Mouse (Mus musculus) kidney, adult 2 months (tissue): ENCODE measurements around the gene Cited4. TPM values are rescaled to one million over a fixed set of nuclear protein-coding genes. Genes with fewer than 3 reads are reported as not detected.

ENCODE experiments used
- DNase-seq: peaks from one replicate; pipeline ENCODE4 v3.0.0; 2021
- H3K27ac ChIP-seq: fragments of 200-500 bp; 2 replicates; pipeline ENCODE4 v1.5.1; 2012; ENCODE audit warnings: low read depth, low read length, control low read depth, inconsistent platforms; ENCODE audit not compliant: insufficient read depth
- H3K27me3 ChIP-seq: fragments of 200-500 bp; replicated peaks from 2 replicates; pipeline ENCODE4 v1.6.1; 2012; ENCODE audit warnings: mild to moderate bottlenecking, moderate library complexity, low read length, inconsistent platforms; ENCODE audit not compliant: control insufficient read depth, insufficient read depth
- H3K36me3 ChIP-seq: fragments of 200-500 bp; 2 replicates; pipeline ENCODE4 v1.6.1; 2012; ENCODE audit warnings: mild to moderate bottlenecking, moderate library complexity, low read length, inconsistent platforms; ENCODE audit not compliant: control insufficient read depth, insufficient read depth
- H3K4me1 ChIP-seq: fragments of 200-500 bp; 2 replicates; pipeline ENCODE4 v1.6.1; 2011; ENCODE audit warnings: low read length; ENCODE audit not compliant: control insufficient read depth, insufficient read depth
- H3K4me3 ChIP-seq: fragments of 200-500 bp; 2 replicates; pipeline ENCODE4 v1.5.1; 2011; ENCODE audit warnings: mild to moderate bottlenecking, low read depth, low read length, control low read depth; ENCODE audit not compliant: insufficient read depth
- CTCF ChIP-seq: fragments of 200-500 bp; conservative IDR thresholded peaks from 2 replicates; pipeline ENCODE4 v1.5.1; 2011; ENCODE audit warnings: low read depth, mild to moderate bottlenecking, control low read depth, low read length, moderate library complexity, mixed read lengths; ENCODE audit not compliant: insufficient read depth, insufficient read length
- POLR2A ChIP-seq: fragments of 200-500 bp; IDR thresholded peaks from one replicate; pipeline ENCODE4 v1.6.1; 2011; ENCODE audit warnings: low read depth, low read length, control low read depth
- WGBS: fragments of 180-500 bp; shearing (Covaris S2); methylation state at CpG from one replicate; pipeline ENCODE4 v1.1.7; 2018; 5-methylcytosine and 5-hydroxymethylcytosine counted together
- polyA plus RNA-seq: library from polyadenylated mRNA; depleted of rRNA; stranded (reverse); fragments of >200 nt; gene quantifications from 2 replicates; pipeline ENCODE4 v1.2.3, GENCODE M21; 2012

Gene Cited4
- polyA plus RNA-seq, 1 experiment: 5.9 TPM

GRCm38 (mm10) chr4:120697799-120698484 is 31.6 kb downstream of the Cited4 start:
- H3K27ac ChIP-seq: no peak overlapping the region
- no peaks in the 10 kb centered on the region for H3K27me3 ChIP-seq
- no peaks in the 10 kb centered on the region for H3K36me3 ChIP-seq
- DNase-seq: no peak
- H3K4me3 ChIP-seq: no peak overlapping the region
- WGBS: 21% methylated on average over 35 of the region's 35 CpGs
- no peak for TF ChIP-seq POLR2A
- TF ChIP-seq CTCF: no peak
- H3K4me1 ChIP-seq: no peaks in the 10 kb centered on the region

DNA sequence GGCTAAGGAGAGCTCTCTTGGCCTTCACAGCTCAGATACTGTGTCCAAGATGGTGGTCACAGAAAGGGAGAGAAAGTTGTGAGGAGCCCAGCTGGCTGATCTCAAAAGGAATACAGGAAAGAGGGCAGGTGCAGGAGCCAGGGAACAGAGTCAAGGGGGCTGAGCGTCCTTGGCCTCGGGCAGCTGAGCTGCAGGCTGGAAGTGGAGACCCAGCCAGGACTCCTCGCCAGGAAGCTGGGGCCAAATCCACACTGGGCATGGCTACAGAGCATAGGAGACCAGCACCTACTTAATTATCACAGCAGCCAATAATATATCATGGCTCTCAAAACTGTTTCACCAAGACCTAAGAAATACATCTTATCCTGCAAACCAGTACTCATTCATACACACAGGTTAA is 34.8 kb downstream of the Cited4 start:
- Histone ChIP-seq H3K4me3 (no peak overlapping the region), H3K27me3 (no peaks in the 10 kb centered on the region), H3K36me3 (no peaks in the 10 kb centered on the region), H3K4me1 (no peaks in the 10 kb centered on the region), H3K27ac (no peak overlapping the region)
- TF ChIP-seq CTCF (no peak), POLR2A (no peak)
- 74% methylated on average over 3 of the region's 3 CpGs for WGBS
- no peak for DNase-seq

- Histone ChIP-seq H3K27ac (no peak overlapping the region), H3K36me3 (no peaks in the 10 kb centered on the region), H3K4me1 (no peaks in the 10 kb centered on the region), H3K27me3 (no peaks in the 10 kb centered on the region), H3K4me3 (no peak overlapping the region)
- no peak for DNase-seq
- WGBS: 84% methylated on average over 8 of the region's 8 CpGs
- TF ChIP-seq CTCF (no peak), POLR2A (no peak)
Observed at GRCm38 (mm10) chr4:120702056-120702455, 35.7 kb downstream of the Cited4 start.

- no peak overlapping the region for H3K4me3 ChIP-seq
- no peaks in the 10 kb centered on the region for H3K36me3 ChIP-seq
- 91% methylated on average over 2 of the region's 2 CpGs for WGBS
- no peaks in the 10 kb centered on the region for H3K27me3 ChIP-seq
- TF ChIP-seq CTCF: no peak
- TF ChIP-seq POLR2A: no peak
- no peak overlapping the region for H3K27ac ChIP-seq
- H3K4me1 ChIP-seq: no peaks in the 10 kb centered on the region
- DNase-seq: no peak
Observed at GRCm38 (mm10) chr4:120702511-120702910, 36.1 kb downstream of the Cited4 start.

DNA sequence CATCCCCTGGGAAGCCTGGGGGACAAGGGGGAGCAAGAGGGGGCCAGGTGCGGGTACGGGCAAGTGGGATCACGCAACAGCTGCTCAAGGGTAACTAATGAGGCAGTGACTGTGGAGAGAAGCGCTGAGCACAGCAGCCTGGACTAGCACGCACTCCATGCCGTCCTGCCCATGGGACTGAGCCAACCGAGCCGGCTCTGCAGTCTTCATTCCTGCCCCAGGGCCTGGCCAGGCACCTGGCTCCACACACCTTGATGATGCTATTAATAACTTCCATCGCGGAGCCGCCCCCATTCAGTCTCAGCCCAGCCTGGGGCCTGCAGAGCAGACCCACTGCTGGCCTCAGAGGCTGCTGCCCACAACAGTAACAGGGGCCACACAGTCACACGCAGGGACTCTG is 45.9 kb downstream of the Cited4 start:
- DNase-seq: peak; percentile 9
- Histone ChIP-seq H3K27me3 (no peaks in the 10 kb centered on the region), H3K36me3 (no peaks in the 10 kb centered on the region), H3K4me1 (no peaks in the 10 kb centered on the region), H3K4me3 (no peak overlapping the region), H3K27ac (no peak overlapping the region)
- TF ChIP-seq CTCF (no peak), POLR2A (no peak)
- 46% methylated on average over 12 of the region's 12 CpGs for WGBS

GRCm38 (mm10) chr4:120713021-120713420 is 46.6 kb downstream of the Cited4 start:
- H3K4me1 ChIP-seq: no peaks in the 10 kb centered on the region
- H3K27me3 ChIP-seq: no peaks in the 10 kb centered on the region
- no peak overlapping the region for H3K4me3 ChIP-seq
- TF ChIP-seq CTCF (no peak), POLR2A (no peak)
- H3K27ac ChIP-seq: no peak overlapping the region
- no peak for DNase-seq
- H3K36me3 ChIP-seq: no peaks in the 10 kb centered on the region
- WGBS: 95% methylated on average over 6 of the region's 6 CpGs

- no peaks in the 10 kb centered on the region for H3K36me3 ChIP-seq
- no peaks in the 10 kb centered on the region for H3K4me1 ChIP-seq
- DNase-seq: no peak
- 71% methylated on average over 6 of the region's 6 CpGs for WGBS
- H3K27ac ChIP-seq: no peak overlapping the region
- H3K4me3 ChIP-seq: no peak overlapping the region
- TF ChIP-seq CTCF (no peak), POLR2A (no peak)
- H3K27me3 ChIP-seq: no peaks in the 10 kb centered on the region
Observed at GRCm38 (mm10) chr4:120713856-120714497, 47.6 kb downstream of the Cited4 start.
